Mouse (Mus musculus): ENCODE data around the gene Stpg3. TPM values are rescaled to one million over a fixed set of nuclear protein-coding genes. Genes with fewer than 3 reads are reported as not detected.

The Stpg3 gene
- polyA plus RNA-seq, 1 experiment: not detected

DNA sequence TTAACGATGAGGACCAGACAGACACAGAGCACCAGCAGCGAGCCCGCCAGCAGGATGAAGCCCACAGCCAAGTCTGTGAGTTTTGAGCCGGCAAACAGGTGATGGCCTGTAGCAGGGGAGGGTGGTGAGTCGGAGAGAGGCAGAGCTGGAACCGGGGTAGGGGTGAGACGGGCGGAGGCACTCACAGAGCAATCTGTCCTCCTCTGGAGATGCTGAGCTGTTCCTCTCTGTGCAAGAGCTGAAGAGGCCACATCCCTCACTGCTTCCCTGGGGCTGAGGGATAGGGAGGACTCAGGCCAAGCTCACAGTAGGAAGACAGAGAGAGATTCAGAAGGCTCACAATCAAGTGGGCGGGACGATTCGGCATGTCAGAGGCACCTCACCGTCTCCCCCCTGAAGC lies 16.6 kb upstream of the Stpg3 start:
- H3K4me3 ChIP-seq (replicated peaks; ENCODE audit: control insufficient read depth, low read depth, low read length): no peak overlapping the region
- no peaks in the 10 kb centered on the region for H3K4me1 ChIP-seq (ENCODE audit: control insufficient read depth, insufficient read depth, low read length)
- no peak overlapping the region for H3K27ac ChIP-seq (ENCODE audit: control insufficient read depth, insufficient read depth, low read depth, low read length, poor library complexity)
- 81% methylated on average over 12 of the region's 12 CpGs for WGBS
- TF ChIP-seq POLR2A (IDR thresholded peaks at IDR 0.05; ENCODE audit: borderline replicate concordance, control insufficient read depth, low read depth, low read length) (no peak), CTCF (IDR thresholded peaks at IDR 0.05; ENCODE audit: control insufficient read depth, insufficient read depth, low read length) (no peak)

GRCm38 (mm10) chr2:25230581-25230980 lies 16.1 kb upstream of the Stpg3 start:
- 86% methylated on average over 7 of the region's 7 CpGs for WGBS

DNA sequence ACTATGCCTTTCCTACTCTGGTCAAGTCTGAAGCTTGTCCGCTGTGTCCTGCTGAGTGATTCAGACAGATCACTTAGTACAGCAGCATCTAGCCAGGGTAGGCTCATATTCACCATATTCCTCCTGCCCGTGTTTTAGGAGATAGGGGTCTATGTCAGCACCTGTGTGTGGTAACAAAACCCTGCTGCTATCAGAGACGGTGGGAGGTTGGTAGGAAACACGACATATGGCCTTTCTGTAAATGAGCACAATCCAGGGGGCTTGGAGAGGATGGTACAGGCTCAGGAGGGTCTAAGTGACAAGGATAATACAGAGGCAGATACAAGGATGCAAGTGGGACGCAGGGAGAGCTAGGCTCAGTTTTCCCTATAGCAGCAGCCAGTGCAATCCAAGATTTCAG lies 15.1 kb upstream of the Stpg3 start:
- Histone ChIP-seq H3K4me3 (replicated peaks; ENCODE audit: control insufficient read depth, low read depth, low read length) (no peak overlapping the region), H3K27ac (ENCODE audit: control insufficient read depth, insufficient read depth, low read depth, low read length, poor library complexity) (no peak overlapping the region), H3K4me1 (ENCODE audit: control insufficient read depth, insufficient read depth, low read length) (no peaks in the 10 kb centered on the region)
- no peak for TF ChIP-seq CTCF (IDR thresholded peaks at IDR 0.05; ENCODE audit: control insufficient read depth, insufficient read depth, low read length)
- TF ChIP-seq POLR2A (IDR thresholded peaks at IDR 0.05; ENCODE audit: borderline replicate concordance, control insufficient read depth, low read depth, low read length): no peak
- WGBS: 81% methylated on average over 5 of the region's 5 CpGs

More at GRCm38 (mm10) chr2:25230581-25230980, 16.1 kb upstream of the Stpg3 start:
- no peak for TF ChIP-seq POLR2A (IDR thresholded peaks at IDR 0.05; ENCODE audit: borderline replicate concordance, control insufficient read depth, low read depth, low read length)
- TF ChIP-seq CTCF (IDR thresholded peaks at IDR 0.05; ENCODE audit: control insufficient read depth, insufficient read depth, low read length): no peak
- Histone ChIP-seq H3K4me1 (ENCODE audit: control insufficient read depth, insufficient read depth, low read length) (no peaks in the 10 kb centered on the region), H3K4me3 (replicated peaks; ENCODE audit: control insufficient read depth, low read depth, low read length) (no peak overlapping the region), H3K27ac (ENCODE audit: control insufficient read depth, insufficient read depth, low read depth, low read length, poor library complexity) (no peak overlapping the region)

- TF ChIP-seq CTCF (IDR thresholded peaks at IDR 0.05; ENCODE audit: control insufficient read depth, insufficient read depth, low read length): no peak
- TF ChIP-seq POLR2A (IDR thresholded peaks at IDR 0.05; ENCODE audit: borderline replicate concordance, control insufficient read depth, low read depth, low read length): no peak
These were observed 14.6 kb upstream of the Stpg3 start for GRCm38 (mm10) chr2:25228995-25229530.

DNA sequence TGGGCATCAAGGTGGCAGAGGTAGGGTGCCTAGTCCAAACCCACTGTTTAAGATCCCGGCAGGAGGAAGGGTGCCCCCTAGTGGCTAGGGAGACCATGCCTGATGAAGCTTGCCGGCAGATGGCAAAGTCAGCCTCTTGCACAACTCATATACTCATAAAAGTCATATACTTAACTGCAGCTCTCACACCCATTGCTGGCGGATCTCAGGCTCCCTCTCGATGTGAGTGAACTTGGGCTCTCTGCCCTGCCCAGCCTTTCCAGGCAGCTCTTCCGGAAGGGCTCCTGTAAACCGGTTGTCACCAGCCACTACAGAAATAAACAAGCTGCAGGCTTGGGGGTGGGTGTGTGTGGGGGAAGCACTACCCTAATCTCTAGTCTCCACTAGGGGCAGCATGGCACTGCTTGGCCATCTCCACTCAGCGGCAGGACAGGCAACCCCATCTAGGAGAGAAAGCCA lies 14.0 kb upstream of the Stpg3 start:
- TF ChIP-seq POLR2A (IDR thresholded peaks at IDR 0.05; ENCODE audit: borderline replicate concordance, control insufficient read depth, low read depth, low read length) (no peak), CTCF (IDR thresholded peaks at IDR 0.05; ENCODE audit: control insufficient read depth, insufficient read depth, low read length) (peak; percentile 99)
- Histone ChIP-seq H3K4me3 (replicated peaks; ENCODE audit: control insufficient read depth, low read depth, low read length) (peak overlapping the region; percentile 54), H3K27ac (ENCODE audit: control insufficient read depth, insufficient read depth, low read depth, low read length, poor library complexity) (peak overlapping the region; percentile 74), H3K4me1 (ENCODE audit: control insufficient read depth, insufficient read depth, low read length) (no peaks in the 10 kb centered on the region)
- WGBS: under 1% methylated on average over 7 of the region's 7 CpGs

More at GRCm38 (mm10) chr2:25228995-25229530, 14.6 kb upstream of the Stpg3 start:
- Histone ChIP-seq H3K4me1 (ENCODE audit: control insufficient read depth, insufficient read depth, low read length) (no peaks in the 10 kb centered on the region), H3K27ac (ENCODE audit: control insufficient read depth, insufficient read depth, low read depth, low read length, poor library complexity) (0 out of 2 replicates have a peak overlapping the region, but pooled peaks have one; percentile 74), H3K4me3 (replicated peaks; ENCODE audit: control insufficient read depth, low read depth, low read length) (no peak overlapping the region)
- WGBS: 75% methylated on average over 6 of the region's 6 CpGs

DNA sequence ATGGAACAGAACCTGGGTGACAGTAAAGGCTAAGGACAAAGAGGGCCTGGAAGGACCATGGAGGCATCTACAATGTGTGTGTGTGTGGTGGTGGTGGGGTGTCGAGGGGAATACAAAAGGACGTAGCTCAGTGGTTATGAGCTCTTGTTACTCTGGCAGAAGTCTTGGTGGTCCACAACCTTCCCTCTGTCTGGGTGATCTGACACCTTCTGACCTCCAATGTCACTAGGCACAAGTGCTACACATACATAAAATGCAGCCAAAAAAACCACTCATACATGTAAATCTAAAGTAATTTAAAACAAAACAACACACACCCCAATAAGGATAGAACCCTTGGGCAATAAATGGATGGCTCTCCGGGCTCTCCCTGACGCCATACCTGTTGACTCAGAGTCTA lies 13.0 kb upstream of the Stpg3 start:
- Histone ChIP-seq H3K27ac (ENCODE audit: control insufficient read depth, insufficient read depth, low read depth, low read length, poor library complexity) (no peak overlapping the region), H3K4me1 (ENCODE audit: control insufficient read depth, insufficient read depth, low read length) (no peaks in the 10 kb centered on the region), H3K4me3 (replicated peaks; ENCODE audit: control insufficient read depth, low read depth, low read length) (no peak overlapping the region)
- TF ChIP-seq CTCF (IDR thresholded peaks at IDR 0.05; ENCODE audit: control insufficient read depth, insufficient read depth, low read length): no peak
- no peak for TF ChIP-seq POLR2A (IDR thresholded peaks at IDR 0.05; ENCODE audit: borderline replicate concordance, control insufficient read depth, low read depth, low read length)
- WGBS: 85% methylated on average over 4 of the region's 4 CpGs

DNA sequence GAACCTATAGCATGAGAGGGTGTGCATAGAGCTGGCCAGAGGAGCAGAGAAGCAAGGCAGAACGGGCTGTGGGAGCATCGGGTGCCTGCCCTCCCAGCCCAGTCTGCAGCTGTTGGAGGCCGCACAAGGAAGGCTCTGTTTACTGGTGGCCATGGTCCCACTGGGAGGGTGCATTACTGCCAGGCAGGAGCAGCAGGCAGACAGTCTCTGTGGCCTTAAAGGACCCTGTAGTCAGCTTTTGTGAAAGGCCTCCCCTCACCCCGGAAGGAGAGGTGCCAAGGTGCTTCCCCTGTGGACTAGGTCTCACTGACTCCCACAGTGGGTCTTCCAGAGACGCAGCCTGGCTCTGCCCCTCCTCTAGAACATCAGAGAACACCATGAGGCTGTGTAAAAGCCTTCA lies 12.4 kb upstream of the Stpg3 start:
- no peaks in the 10 kb centered on the region; the same call in 1 of the 2 replicates for H3K4me1 ChIP-seq (ENCODE audit: control insufficient read depth, insufficient read depth, low read length)
- TF ChIP-seq CTCF (IDR thresholded peaks at IDR 0.05; ENCODE audit: control insufficient read depth, insufficient read depth, low read length): no peak
- no peak for TF ChIP-seq POLR2A (IDR thresholded peaks at IDR 0.05; ENCODE audit: borderline replicate concordance, control insufficient read depth, low read depth, low read length)
- H3K27ac ChIP-seq (ENCODE audit: control insufficient read depth, insufficient read depth, low read depth, low read length, poor library complexity): no peak overlapping the region

DNA sequence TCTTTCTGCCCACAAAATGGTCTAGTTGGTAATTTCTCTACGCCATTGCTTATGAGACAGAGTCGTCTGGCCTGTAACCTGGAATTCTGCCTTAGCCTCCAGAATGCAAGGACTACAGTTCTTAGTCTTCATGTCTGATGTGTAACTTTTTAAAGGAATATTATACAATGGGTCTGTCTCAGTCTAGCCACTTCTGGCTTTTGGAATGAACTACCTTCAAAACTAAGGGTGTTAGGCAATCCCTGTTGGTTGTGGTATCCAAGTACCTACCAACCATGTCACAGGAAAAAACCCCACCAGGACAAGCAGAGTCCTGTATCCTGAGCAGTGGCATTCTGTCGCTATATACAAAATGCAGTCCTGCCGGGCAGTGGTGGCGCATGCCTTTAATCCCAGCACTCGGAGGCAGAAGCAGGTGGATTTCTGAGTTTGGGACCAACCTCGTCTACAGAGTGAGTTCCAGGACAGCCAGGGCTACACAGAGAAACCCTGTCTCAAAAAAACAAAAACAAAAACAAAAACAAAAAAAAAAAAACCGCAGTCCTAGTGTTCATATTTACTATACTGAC lies 11.5 kb upstream of the Stpg3 start:
- Histone ChIP-seq H3K4me3 (replicated peaks; ENCODE audit: control insufficient read depth, low read depth, low read length) (no peak overlapping the region), H3K27ac (ENCODE audit: control insufficient read depth, insufficient read depth, low read depth, low read length, poor library complexity) (no peak overlapping the region; the same call in 1 of the 2 replicates), H3K4me1 (ENCODE audit: control insufficient read depth, insufficient read depth, low read length) (no peaks in the 10 kb centered on the region; the same call in 1 of the 2 replicates)
- TF ChIP-seq POLR2A (IDR thresholded peaks at IDR 0.05; ENCODE audit: borderline replicate concordance, control insufficient read depth, low read depth, low read length) (no peak), CTCF (IDR thresholded peaks at IDR 0.05; ENCODE audit: control insufficient read depth, insufficient read depth, low read length) (no peak)
- WGBS: 82% methylated on average over 8 of the region's 8 CpGs

More for the DNA sequence above, 12.4 kb upstream of the Stpg3 start:
- WGBS: 82% methylated on average over 5 of the region's 5 CpGs
- no peak overlapping the region for H3K4me3 ChIP-seq (replicated peaks; ENCODE audit: control insufficient read depth, low read depth, low read length)
